Mouse (Mus musculus): ENCODE results near the gene Ush1g. TPM values are rescaled to one million over a fixed set of nuclear protein-coding genes. Genes with fewer than 3 reads are reported as not detected.

The Ush1g gene
- polyA plus RNA-seq, 1 experiment from 2014 or later: not detected

DNA sequence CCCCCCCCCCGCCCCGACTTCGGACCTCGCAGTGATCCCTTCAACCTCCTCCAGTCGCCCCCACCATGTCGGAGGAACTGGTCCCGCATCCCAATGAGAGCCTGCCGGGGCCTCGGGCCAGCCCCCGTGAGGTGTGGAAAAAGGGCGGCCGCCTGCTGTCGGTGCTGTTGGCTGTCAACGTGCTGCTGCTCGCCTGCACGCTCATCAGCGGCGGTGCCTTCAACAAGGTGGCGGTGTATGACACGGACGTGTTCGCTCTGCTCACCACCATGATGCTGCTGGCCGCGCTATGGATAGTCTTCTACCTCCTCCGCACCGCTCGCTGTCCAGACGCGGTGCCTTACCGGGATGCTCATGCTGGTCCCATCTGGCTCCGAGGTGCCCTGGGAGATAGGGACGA lies 1.5 kb upstream of the Ush1g start:
- Histone ChIP-seq H3K9me3 (replicated peaks) (no peaks in the 10 kb centered on the region), H3K27ac (no peak overlapping the region), H3K36me3 (no peaks in the 10 kb centered on the region), H3K27me3 (ENCODE audit: low read depth, poor library complexity, severe bottlenecking) (peaks cover 93% of the 10 kb centered on the region), H3K4me3 (peak overlapping the region; percentile 11; the same call in 1 of the 2 replicates), H3K4me1 (peaks cover 44% of the 10 kb centered on the region)
- no peak for DNase-seq (ENCODE audit: low spot score)
- 12% methylated on average over 32 of the region's 32 CpGs for WGBS

DNA sequence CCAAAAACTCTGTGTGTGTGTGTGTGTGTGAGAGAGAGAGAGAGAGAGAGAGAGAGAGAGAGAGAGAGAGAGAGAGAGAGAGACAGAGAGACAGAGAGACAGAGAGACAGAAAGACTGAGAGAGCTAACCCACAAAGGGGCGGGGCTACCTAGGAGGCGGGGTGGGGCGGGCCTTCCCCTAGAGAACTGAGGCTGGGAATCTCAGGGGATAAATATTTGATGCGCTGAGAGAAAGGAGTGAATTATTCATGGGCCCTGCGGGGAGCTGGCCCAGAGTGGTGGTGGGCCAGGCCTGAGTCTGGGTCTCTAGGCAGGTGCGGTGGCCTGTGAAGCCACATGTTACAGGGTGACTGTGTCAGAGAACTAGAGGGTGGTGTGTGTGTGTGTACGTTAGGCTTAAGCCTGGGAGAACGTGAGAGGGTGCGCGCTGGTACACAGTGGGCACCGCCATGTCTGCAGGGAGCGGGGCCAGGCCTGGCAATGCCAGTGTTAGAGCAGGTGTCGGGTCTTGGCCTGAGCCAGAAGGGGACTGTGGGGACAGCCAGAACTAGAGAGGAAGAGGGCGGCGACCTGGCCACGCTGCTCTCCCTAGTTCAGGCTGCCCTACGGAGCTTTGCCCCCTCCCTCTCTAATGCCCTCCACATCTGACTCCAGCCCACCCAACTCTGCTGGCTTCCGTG lies 2.0 kb downstream of the Ush1g start:
- H3K4me3 ChIP-seq: peak overlapping the region; percentile 7; the same call in 1 of the 2 replicates
- peaks cover 39% of the 10 kb centered on the region for H3K4me1 ChIP-seq
- H3K27ac ChIP-seq: no peak overlapping the region
- H3K9me3 ChIP-seq (replicated peaks): no peaks in the 10 kb centered on the region
- H3K27me3 ChIP-seq (ENCODE audit: low read depth, poor library complexity, severe bottlenecking): peaks cover 100% of the 10 kb centered on the region
- no peaks in the 10 kb centered on the region for H3K36me3 ChIP-seq
- DNase-seq (ENCODE audit: low spot score): no peak
- WGBS: 8% methylated on average over 18 of the region's 18 CpGs

DNA sequence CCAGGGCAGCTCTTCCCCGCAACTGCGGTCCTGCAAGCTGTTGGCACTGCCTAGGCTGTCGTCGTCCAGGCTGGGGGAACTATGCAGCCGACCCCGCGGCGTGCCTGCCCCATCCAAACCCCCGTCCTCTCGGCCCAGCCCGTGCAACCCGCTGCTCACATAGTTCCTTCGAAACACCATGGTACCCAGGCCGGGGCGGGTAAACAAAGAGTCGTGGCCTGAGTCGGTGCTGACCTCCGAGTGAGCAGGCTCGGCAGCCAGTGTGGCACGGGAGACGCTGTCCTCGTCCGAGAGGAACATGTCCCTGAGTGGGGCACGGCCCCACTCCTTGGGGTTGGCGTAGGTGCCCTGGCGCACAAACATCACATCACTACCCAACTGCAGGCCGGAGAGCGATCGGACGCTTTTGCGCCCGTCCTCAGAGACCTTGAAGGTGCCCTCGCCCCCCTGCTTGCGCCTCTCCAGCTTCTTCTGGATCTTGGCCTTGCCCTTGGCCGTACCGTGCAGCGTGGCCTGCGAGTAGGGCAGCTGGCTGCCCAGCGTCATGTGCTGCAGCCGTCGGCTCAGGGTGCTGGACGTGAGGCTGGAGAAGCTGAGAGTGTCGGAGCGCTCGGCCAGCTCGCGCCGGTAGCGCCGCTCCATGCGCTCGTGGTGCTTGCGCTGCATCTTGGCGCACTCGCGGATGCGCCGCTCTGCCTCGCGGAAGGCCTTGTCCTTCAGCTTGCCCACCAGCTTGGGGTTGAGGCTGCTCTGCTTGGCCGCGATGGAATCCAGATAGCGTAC lies 3.4 kb downstream of the Ush1g start:
- no peaks in the 10 kb centered on the region for H3K9me3 ChIP-seq (replicated peaks)
- DNase-seq (ENCODE audit: low spot score): peak; percentile 54
- peaks cover 100% of the 10 kb centered on the region for H3K27me3 ChIP-seq (ENCODE audit: low read depth, poor library complexity, severe bottlenecking)
- H3K27ac ChIP-seq: no peak overlapping the region
- H3K36me3 ChIP-seq: no peaks in the 10 kb centered on the region
- 5% methylated on average over 63 of the region's 63 CpGs for WGBS
- H3K4me3 ChIP-seq: peak overlapping the region; percentile 6
- peaks cover 36% of the 10 kb centered on the region for H3K4me1 ChIP-seq

DNA sequence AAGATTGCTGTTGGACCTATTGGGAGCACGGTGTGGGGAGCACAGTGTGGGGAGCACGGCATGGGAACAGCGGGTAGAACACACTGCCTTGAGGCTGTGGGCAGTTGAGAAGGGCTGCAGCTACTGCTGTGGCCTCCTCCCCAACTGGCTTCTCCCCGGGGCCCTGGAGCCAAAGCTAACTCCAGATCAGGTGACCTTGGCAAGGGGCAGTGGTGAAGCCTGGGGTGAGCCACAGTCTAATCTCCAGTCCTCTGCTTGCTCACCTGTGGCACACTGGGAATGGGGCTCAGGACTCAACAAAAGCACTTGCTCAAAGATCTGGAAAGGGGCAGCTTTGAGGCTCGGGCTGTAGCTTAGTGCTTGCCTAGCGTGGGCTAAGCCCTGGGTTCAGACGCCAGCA lies 4.6 kb downstream of the Ush1g start:
- WGBS: 63% methylated on average over 7 of the region's 7 CpGs
- no peak overlapping the region for H3K27ac ChIP-seq
- peaks cover 100% of the 10 kb centered on the region for H3K27me3 ChIP-seq (ENCODE audit: low read depth, poor library complexity, severe bottlenecking)
- no peaks in the 10 kb centered on the region for H3K36me3 ChIP-seq
- no peaks in the 10 kb centered on the region for H3K9me3 ChIP-seq (replicated peaks)
- H3K4me1 ChIP-seq: peaks cover 24% of the 10 kb centered on the region
- H3K4me3 ChIP-seq: no peak overlapping the region
- no peak for DNase-seq (ENCODE audit: low spot score)

DNA sequence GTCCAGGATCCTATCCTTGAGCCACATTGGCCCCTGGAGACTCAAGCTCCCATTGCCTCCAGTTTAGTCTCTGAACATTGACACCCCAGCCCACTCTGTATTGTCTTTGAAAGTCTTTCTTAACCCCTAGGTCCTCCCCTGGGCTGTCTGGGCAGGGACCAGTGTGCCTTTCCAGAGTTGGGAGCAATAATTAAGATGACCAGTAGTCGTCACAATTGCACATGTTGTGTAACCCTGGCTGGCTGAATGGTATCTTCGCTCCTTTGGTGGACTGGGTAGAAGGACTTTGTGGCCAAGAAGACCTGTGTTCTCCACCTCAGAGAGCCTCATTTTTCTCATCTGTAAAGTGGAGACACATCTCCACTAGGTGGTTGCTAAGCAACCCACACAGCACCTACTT lies 7.6 kb downstream of the Ush1g start:
- 51% methylated on average over 2 of the region's 2 CpGs for WGBS
- H3K4me3 ChIP-seq: no peak overlapping the region

DNA sequence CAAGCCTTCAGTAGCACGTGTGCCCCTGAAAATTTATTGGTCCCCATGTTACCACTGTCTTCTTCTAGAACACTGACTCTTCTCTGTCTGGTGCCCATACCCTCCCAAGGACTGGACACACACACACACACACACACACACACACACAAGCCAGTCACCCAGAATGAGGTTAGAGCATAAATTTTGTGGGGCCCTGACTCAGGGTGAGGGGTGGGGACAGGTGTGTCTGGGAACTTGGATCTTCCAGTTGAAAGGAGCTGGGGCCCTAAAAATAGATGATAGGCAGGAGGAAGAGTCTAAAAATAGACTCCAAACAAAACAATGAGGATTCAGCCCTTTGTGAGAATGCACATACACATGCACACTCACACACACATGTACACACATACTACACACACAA lies 13.1 kb downstream of the Ush1g start:
- DNase-seq (ENCODE audit: low spot score): no peak
- Histone ChIP-seq H3K9me3 (replicated peaks) (no peaks in the 10 kb centered on the region), H3K4me1 (peaks cover 7% of the 10 kb centered on the region), H3K27me3 (ENCODE audit: low read depth, poor library complexity, severe bottlenecking) (peaks cover 82% of the 10 kb centered on the region), H3K27ac (no peak overlapping the region), H3K4me3 (no peak overlapping the region), H3K36me3 (no peaks in the 10 kb centered on the region)
- WGBS: 70% methylated on average over 1 of the region's 1 CpGs

More for the DNA sequence above, 7.6 kb downstream of the Ush1g start:
- H3K27ac ChIP-seq: no peak overlapping the region
- H3K4me1 ChIP-seq: peaks cover 12% of the 10 kb centered on the region
- peaks cover 93% of the 10 kb centered on the region for H3K27me3 ChIP-seq (ENCODE audit: low read depth, poor library complexity, severe bottlenecking)
- no peak for DNase-seq (ENCODE audit: low spot score)
- H3K9me3 ChIP-seq (replicated peaks): no peaks in the 10 kb centered on the region
- H3K36me3 ChIP-seq: no peaks in the 10 kb centered on the region

DNA sequence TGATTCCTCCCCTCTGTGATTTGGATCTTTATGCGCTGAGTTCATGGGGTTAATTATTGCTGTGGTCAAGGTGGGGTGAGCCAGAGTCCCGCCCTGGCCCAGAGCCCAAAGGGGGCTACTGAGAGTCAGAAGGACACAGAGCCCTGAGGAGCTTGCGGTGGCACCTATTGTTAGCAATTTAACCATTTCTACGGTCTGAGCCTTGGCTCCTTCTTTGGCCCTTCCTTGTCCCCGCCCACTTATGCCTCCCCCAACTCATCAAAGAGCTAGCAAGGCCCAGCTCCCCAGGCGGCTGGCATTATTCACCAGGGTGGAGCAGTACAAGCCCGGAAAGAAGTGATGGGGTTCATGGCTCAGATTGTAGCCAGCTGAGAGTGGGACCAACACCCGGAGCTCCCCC lies 15.0 kb downstream of the Ush1g start, which contains the start of gene Otop2:
Gene Otop2, plus strand, starts transcription at position 301 of the 400 bp plus-strand sequence.
- no peak for DNase-seq (ENCODE audit: low spot score)

DNA sequence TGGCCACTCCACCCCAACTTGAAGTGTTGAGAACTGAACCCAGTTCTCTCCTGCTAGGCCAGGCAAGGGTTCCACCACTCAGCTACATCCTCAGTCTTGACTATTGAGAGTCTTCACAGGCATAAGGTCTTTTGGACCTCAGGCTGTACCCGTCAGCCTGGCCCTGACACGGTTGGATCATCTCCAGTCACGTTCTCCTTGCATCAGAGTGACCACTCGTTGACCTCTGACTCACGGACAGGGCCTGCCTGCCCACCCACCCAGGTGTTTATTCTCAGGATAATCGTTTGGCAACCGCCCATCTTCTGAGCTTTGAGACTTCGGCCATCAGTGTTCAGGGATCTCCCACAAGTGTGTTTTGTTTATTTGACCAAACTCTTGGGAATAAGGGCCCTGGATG lies 18.7 kb downstream of the Ush1g start:
- Histone ChIP-seq H3K9me3 (replicated peaks) (no peaks in the 10 kb centered on the region), H3K27me3 (ENCODE audit: low read depth, poor library complexity, severe bottlenecking) (peaks cover 55% of the 10 kb centered on the region), H3K4me3 (no peak overlapping the region), H3K4me1 (peaks cover 7% of the 10 kb centered on the region), H3K27ac (no peak overlapping the region), H3K36me3 (no peaks in the 10 kb centered on the region)
- 67% methylated on average over 8 of the region's 8 CpGs for WGBS
- no peak for DNase-seq (ENCODE audit: low spot score)

More for the DNA sequence above, 15.0 kb downstream of the Ush1g start, which contains the start of gene Otop2:
- Histone ChIP-seq H3K27ac (no peak within 1 kb of the TSS), H3K27me3 (ENCODE audit: low read depth, poor library complexity, severe bottlenecking) (peaks cover 63% of the 10 kb centered on the region), H3K4me1 (peaks cover 7% of the 10 kb centered on the region), H3K9me3 (replicated peaks) (no peaks in the 10 kb centered on the region), H3K36me3 (no peaks in the 10 kb centered on the region), H3K4me3 (no peak within 1 kb of the TSS)
- 20% methylated on average over 8 of the region's 8 CpGs for WGBS

DNA sequence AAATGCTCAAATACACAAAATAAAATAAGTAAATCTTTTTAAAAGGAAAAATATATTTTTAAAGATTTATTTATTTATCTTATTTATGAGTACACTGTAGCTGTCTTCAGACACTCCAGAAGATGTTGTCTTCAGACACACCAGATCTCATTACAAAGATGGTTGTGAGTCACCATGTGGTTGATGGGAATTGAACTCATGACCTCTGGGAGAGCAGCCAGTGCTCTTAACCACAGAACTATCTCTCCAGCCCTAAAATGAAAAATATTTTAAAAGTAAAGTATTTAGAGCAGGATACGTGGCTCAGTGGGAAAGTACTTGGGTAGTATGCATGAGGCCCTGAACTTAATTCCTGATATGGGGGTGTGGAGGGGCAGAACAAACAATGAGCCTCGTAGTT lies 20.5 kb downstream of the Ush1g start:
- WGBS: 94% methylated on average over 2 of the region's 2 CpGs
- peaks cover 55% of the 10 kb centered on the region for H3K27me3 ChIP-seq (ENCODE audit: low read depth, poor library complexity, severe bottlenecking)
- no peak overlapping the region for H3K27ac ChIP-seq
- no peaks in the 10 kb centered on the region for H3K9me3 ChIP-seq (replicated peaks)
- no peak overlapping the region for H3K4me3 ChIP-seq
- H3K36me3 ChIP-seq: no peaks in the 10 kb centered on the region
- DNase-seq (ENCODE audit: low spot score): no peak
- H3K4me1 ChIP-seq: peaks cover 10% of the 10 kb centered on the region

DNA sequence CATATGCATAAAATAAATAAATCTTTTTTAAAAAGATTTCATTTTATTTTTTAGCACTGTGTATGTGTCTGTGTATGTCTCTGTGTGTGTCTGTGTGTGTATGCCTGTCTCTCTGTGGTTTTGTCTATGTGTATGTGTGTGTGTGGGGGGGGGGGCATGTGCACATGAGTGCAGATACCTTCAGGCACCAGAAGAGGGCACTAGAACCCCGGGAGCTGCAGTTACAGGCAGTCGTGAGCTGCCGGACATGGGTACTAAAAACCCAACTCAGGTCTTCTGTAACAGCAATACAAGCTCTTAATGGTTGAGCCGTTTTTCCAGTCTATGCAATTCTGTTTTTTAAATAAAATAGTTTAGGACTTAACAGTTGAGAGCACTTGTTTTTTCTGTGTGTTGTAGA lies 21.1 kb downstream of the Ush1g start:
- Histone ChIP-seq H3K9me3 (replicated peaks) (no peaks in the 10 kb centered on the region), H3K4me3 (no peak overlapping the region), H3K4me1 (peaks cover 10% of the 10 kb centered on the region), H3K36me3 (no peaks in the 10 kb centered on the region), H3K27ac (no peak overlapping the region), H3K27me3 (ENCODE audit: low read depth, poor library complexity, severe bottlenecking) (peaks cover 55% of the 10 kb centered on the region)
- DNase-seq (ENCODE audit: low spot score): no peak
- WGBS: 77% methylated on average over 4 of the region's 4 CpGs

DNA sequence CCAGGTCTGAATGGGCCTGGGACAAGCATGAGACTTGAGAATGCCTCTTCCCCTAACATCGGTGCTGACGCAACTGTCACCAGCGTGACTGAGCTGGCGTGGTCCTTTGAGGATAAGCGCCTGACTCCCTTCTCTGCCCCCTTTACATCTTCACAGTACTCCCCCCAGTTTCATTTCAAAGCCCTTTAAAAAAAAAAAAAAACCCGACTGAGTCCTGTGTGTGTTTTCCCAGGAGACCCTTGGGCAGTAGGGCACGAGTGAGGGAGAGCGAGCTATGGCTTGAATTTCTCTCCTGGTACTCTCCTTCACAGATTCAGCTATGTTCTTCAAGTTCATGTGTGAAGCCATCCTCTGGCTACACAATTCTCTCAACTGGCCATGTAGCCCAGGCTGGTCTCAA lies 23.7 kb downstream of the Ush1g start:
- no peak overlapping the region for H3K27ac ChIP-seq
- H3K9me3 ChIP-seq (replicated peaks): no peaks in the 10 kb centered on the region
- no peaks in the 10 kb centered on the region for H3K36me3 ChIP-seq
- 59% methylated on average over 8 of the region's 8 CpGs for WGBS
- peaks cover 10% of the 10 kb centered on the region for H3K4me1 ChIP-seq
- H3K4me3 ChIP-seq: no peak overlapping the region
- DNase-seq (ENCODE audit: low spot score): no peak
- peaks cover 47% of the 10 kb centered on the region for H3K27me3 ChIP-seq (ENCODE audit: low read depth, poor library complexity, severe bottlenecking)

DNA sequence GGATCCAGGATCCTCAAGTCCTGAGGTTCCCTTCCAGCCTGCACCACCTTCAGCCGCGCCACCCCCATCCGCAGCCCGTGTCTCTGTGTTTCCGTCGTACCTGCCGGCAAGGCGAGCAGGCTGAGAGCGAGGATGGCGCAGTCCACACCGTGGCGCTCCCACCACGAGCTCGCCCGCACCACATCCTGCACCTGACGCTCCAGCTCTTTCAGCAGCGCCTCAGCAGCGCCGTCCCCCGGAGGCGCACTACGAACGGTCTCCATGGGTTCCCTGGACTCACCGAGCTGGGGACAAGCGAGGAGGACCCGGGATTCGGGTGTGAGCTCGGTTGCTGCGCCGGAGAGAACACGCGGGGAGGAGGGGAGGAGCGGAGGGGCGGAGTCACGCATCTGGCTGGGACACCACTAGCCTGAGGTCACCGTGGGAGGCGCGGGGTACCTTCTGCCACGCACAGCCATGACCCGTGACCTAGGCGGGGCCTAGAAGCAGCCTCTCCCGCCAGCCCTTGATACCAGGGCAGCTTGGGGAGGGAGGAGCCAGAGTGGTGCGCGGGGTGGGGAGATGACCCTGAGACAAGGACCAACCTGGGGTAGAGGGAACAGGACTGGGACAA lies 24.5 kb downstream of the Ush1g start, which contains the start of gene Fads6:
Gene Fads6, minus strand, starts transcription at position 450 of the 613 bp plus-strand sequence.
- DNase-seq (ENCODE audit: low spot score): peak; percentile 60
- Histone ChIP-seq H3K4me3 (peak within 1 kb of the TSS; percentile 60), H3K9me3 (replicated peaks) (no peaks in the 10 kb centered on the region), H3K27ac (peak within 1 kb of the TSS; percentile 27; the same call in 1 of the 2 replicates), H3K27me3 (ENCODE audit: low read depth, poor library complexity, severe bottlenecking) (peaks cover 47% of the 10 kb centered on the region), H3K4me1 (peaks cover 10% of the 10 kb centered on the region), H3K36me3 (no peaks in the 10 kb centered on the region)
- under 1% methylated on average over 44 of the region's 44 CpGs for WGBS

All from limb, embryonic 10.5 days (tissue).